Mouse (Mus musculus) embryonic fibroblast, embryonic 13.5 days (primary cell): ENCODE results near the gene Slc9a3r1.

Source experiments
- CTCF ChIP-seq: IDR thresholded peaks from 2 replicates; pipeline ENCODE4 v1.5.1; 2011; ENCODE audit warnings: mild to moderate bottlenecking, control low read depth, low read length, moderate library complexity, borderline replicate concordance; ENCODE audit not compliant: insufficient read depth
- POLR2A ChIP-seq: IDR thresholded peaks from 2 replicates; pipeline ENCODE4 v1.6.1; 2011; ENCODE audit warnings: low read depth, mild to moderate bottlenecking, control low read depth, low read length, moderate library complexity

- TF ChIP-seq CTCF (no peak), POLR2A (no peak)
These were observed 35.8 kb downstream of the Slc9a3r1 start for GRCm38 (mm10) chr11:115198932-115199384.
